Mouse (Mus musculus): ENCODE measurements at regions not wholly inside any gene's neighbourhood (a gene's known extent, or its start where the extent isn't known, plus 50 kb on each side); places are given as distances from the start of the nearest gene placed in this dataset.

DNA sequence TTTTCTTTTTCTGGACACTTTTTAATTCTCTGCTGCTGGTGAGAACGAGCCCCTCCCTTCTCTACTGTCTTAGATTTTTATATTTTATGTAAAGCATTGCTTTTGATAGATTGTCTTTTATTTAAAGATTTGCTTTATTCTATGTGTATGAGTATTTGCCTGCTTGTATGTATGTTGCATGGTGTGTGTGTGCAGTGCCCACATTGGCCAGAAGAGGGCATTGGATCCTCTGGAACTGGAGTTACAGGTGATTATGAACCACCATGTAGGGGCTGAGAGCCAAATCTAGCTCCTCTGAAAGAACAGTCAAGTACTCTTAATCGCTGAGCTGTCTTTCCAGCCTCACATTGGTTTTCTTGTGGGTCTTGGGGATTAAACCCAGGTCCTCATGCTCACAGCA, 144.4 kb downstream of the Tpra1 start:
- Histone ChIP-seq H3K36me3 (ENCODE audit: control insufficient read depth, insufficient read depth) (no peaks in the 10 kb centered on the region), H3K4me3 (ENCODE audit: low read depth, low read length) (no peak overlapping the region), H3K27me3 (replicated peaks; ENCODE audit: control insufficient read depth, insufficient read depth, low read length) (no peaks in the 10 kb centered on the region), H3K27ac (ENCODE audit: low read depth, low read length) (no peak overlapping the region), H3K9me3 (ENCODE audit: control insufficient read depth) (peaks cover 5% of the 10 kb centered on the region; the same call in 1 of the 2 replicates), H3K4me1 (replicated peaks; ENCODE audit: control insufficient read depth, insufficient read depth, low read length) (no peaks in the 10 kb centered on the region), H3K9ac (ENCODE audit: low read depth, low read length) (no peak overlapping the region), H3K4me2 (replicated peaks; ENCODE audit: low read depth) (no peak overlapping the region)
- peak; percentile 53 for TF ChIP-seq CTCF (IDR thresholded peaks at IDR 0.05; ENCODE audit: low read depth)
- no peak for ATAC-seq
- WGBS = 86% methylated on average over 2 of the region's 2 CpGs

DNA sequence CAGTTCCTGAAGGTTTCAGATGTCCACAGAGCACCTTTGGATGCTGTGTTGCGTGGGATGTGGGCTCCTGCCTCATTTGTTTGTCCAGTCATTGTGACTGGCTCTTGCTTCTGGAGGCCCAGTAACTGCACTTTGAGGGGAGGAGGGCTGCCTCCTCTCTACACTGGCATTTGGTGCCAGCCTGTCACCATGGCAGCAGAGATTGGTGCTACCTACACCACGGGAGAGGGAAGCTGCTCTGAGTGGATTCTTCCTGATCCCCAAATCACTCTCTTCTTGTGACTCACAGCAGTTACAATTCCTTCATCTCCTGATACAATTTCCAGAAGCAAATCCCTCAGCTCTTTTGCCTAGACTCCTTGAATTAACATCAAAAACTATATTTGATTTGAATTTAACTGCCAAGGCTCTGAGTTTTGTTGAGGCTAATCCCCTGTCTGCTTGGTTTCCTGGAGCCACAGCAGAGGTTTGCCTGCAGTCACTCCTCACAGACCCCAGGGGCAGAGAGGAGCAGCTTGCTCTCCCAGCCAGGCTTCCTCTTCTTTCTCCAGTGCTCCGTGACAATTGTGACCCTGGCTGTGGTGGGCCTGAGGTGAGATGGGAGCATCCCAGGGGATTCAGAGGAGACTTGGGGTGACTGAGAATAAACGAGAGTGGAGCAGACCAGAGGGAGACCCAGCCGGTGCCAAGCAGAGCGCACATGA, 145.7 kb downstream of the Tpra1 start:
- 58% methylated on average over 6 of the region's 6 CpGs for WGBS
- no peak overlapping the region for H3K4me2 ChIP-seq (replicated peaks; ENCODE audit: low read depth)
- H3K9ac ChIP-seq (ENCODE audit: low read depth, low read length) = no peak overlapping the region
- H3K27ac ChIP-seq (ENCODE audit: low read depth, low read length) = no peak overlapping the region
- H3K9me3 ChIP-seq (ENCODE audit: control insufficient read depth) = peaks cover 5% of the 10 kb centered on the region; the same call in 1 of the 2 replicates
- no peaks in the 10 kb centered on the region for H3K36me3 ChIP-seq (ENCODE audit: control insufficient read depth, insufficient read depth)
- no peak for TF ChIP-seq CTCF (IDR thresholded peaks at IDR 0.05; ENCODE audit: low read depth)
- H3K27me3 ChIP-seq (replicated peaks; ENCODE audit: control insufficient read depth, insufficient read depth, low read length) = no peaks in the 10 kb centered on the region
- no peaks in the 10 kb centered on the region for H3K4me1 ChIP-seq (replicated peaks; ENCODE audit: control insufficient read depth, insufficient read depth, low read length)
- no peak for ATAC-seq
- no peak overlapping the region for H3K4me3 ChIP-seq (ENCODE audit: low read depth, low read length)

DNA sequence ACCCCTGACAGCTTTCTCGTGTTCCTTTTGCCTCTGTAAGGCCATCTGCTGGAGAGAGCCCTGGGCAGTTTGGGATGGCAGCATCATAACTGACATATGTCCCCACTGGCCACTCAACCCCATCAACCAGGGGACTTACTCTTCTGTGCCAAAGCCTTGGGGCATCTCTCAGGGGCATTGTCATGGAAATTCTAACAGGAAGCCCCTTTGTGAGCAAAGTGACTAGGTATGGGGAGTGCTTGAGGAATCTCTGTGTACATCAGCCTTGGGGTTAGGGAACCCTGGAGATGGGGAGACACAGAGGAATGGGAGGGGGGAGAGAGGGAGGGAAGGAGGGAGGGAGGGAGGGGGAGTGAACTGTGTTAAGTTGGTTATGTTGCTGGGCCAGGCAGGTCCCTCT, 147.2 kb downstream of the Tpra1 start:
- no peaks in the 10 kb centered on the region for H3K36me3 ChIP-seq (ENCODE audit: control insufficient read depth, insufficient read depth)
- H3K9ac ChIP-seq (ENCODE audit: low read depth, low read length) = no peak overlapping the region
- 44% methylated on average over 1 of the region's 1 CpGs for WGBS
- no peak overlapping the region for H3K4me3 ChIP-seq (ENCODE audit: low read depth, low read length)
- no peak for TF ChIP-seq CTCF (IDR thresholded peaks at IDR 0.05; ENCODE audit: low read depth)
- no peaks in the 10 kb centered on the region for H3K27me3 ChIP-seq (replicated peaks; ENCODE audit: control insufficient read depth, insufficient read depth, low read length)
- peaks cover 5% of the 10 kb centered on the region; the same call in 1 of the 2 replicates for H3K9me3 ChIP-seq (ENCODE audit: control insufficient read depth)
- no peaks in the 10 kb centered on the region for H3K4me1 ChIP-seq (replicated peaks; ENCODE audit: control insufficient read depth, insufficient read depth, low read length)
- H3K4me2 ChIP-seq (replicated peaks; ENCODE audit: low read depth) = no peak overlapping the region
- no peak overlapping the region for H3K27ac ChIP-seq (ENCODE audit: low read depth, low read length)
- ATAC-seq = no peak

DNA sequence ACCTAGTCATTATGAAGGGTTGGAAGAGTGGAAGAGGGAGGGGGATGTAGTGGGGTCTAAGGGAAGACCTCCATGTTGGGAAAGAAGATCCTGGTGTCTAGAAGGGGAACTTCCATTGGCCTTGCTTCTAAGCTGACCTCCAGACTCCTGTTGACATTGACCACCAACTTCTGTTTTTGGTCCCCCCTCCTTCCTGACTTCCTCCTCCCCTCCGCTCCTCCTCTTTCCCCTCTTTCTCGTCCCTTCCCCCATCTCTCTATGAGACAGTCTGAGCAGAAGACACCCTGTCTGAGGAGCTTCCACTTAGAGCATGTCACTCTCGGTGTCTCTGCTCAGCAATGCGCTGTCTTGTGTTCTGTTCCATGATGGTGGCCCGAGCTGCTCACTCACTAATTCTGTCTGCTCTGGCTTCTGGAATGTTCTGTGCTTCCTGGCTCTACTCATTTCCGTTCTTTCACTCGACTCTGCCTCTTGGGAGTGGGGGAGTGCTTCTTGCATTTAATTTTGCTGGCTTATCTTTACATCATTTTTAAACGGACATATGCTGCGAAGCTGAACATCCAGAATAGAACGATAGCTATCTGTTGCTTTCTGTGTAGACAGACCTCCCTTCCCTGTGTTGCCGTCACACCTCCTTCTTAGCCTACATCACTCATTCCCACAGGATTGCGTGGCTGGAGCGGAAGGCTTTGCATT, 148.7 kb downstream of the Tpra1 start:
- no peak for ATAC-seq
- Histone ChIP-seq H3K9ac (ENCODE audit: low read depth, low read length) (no peak overlapping the region), H3K4me1 (replicated peaks; ENCODE audit: control insufficient read depth, insufficient read depth, low read length) (no peaks in the 10 kb centered on the region), H3K27me3 (replicated peaks; ENCODE audit: control insufficient read depth, insufficient read depth, low read length) (no peaks in the 10 kb centered on the region), H3K27ac (ENCODE audit: low read depth, low read length) (no peak overlapping the region), H3K36me3 (ENCODE audit: control insufficient read depth, insufficient read depth) (no peaks in the 10 kb centered on the region), H3K9me3 (ENCODE audit: control insufficient read depth) (peaks cover 5% of the 10 kb centered on the region; the same call in 1 of the 2 replicates), H3K4me3 (ENCODE audit: low read depth, low read length) (no peak overlapping the region), H3K4me2 (replicated peaks; ENCODE audit: low read depth) (no peak overlapping the region)
- WGBS = 82% methylated on average over 13 of the region's 13 CpGs
- TF ChIP-seq CTCF (IDR thresholded peaks at IDR 0.05; ENCODE audit: low read depth) = no peak

DNA sequence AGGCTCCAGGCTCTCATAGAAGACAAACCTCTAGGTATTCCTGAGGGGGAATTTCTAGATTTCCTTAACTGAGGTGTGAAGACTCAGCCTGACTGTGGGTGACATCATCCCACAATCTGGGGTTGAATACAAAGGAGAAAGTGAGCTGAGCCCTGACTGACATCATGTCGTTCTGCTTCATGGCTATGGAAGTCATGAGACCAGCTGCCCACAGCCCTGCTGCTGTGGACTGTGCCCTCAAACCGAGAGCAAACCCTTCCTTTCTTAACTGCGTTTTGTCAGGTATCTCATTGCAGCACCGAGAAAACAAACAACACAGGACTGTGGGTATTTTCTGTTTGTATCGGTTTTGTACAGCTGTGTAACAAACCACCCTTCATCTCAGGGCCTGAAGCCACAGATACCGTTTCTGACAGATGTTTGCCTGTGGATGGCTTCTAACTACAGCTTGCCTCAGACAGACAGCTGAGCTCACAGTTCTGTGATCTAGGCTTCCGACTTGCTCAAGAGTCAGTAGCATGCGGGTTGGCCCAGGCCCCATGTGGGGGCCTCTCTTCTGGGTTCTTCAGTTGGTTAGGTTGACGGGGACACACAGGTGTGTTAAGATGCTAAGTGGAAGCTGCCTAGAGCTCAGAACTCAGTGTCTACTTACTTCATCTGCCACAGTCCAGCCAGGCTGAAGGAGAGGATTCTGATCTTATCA, 150.9 kb downstream of the Tpra1 start:
- Histone ChIP-seq H3K27ac (ENCODE audit: low read depth, low read length) (no peak overlapping the region), H3K4me1 (replicated peaks; ENCODE audit: control insufficient read depth, insufficient read depth, low read length) (no peaks in the 10 kb centered on the region), H3K9me3 (ENCODE audit: control insufficient read depth) (no peaks in the 10 kb centered on the region), H3K27me3 (replicated peaks; ENCODE audit: control insufficient read depth, insufficient read depth, low read length) (no peaks in the 10 kb centered on the region), H3K4me2 (replicated peaks; ENCODE audit: low read depth) (no peak overlapping the region), H3K4me3 (ENCODE audit: low read depth, low read length) (no peak overlapping the region), H3K9ac (ENCODE audit: low read depth, low read length) (no peak overlapping the region), H3K36me3 (ENCODE audit: control insufficient read depth, insufficient read depth) (no peaks in the 10 kb centered on the region)
- ATAC-seq = no peak
- no peak for TF ChIP-seq CTCF (IDR thresholded peaks at IDR 0.05; ENCODE audit: low read depth)
- WGBS = 72% methylated on average over 9 of the region's 9 CpGs

DNA sequence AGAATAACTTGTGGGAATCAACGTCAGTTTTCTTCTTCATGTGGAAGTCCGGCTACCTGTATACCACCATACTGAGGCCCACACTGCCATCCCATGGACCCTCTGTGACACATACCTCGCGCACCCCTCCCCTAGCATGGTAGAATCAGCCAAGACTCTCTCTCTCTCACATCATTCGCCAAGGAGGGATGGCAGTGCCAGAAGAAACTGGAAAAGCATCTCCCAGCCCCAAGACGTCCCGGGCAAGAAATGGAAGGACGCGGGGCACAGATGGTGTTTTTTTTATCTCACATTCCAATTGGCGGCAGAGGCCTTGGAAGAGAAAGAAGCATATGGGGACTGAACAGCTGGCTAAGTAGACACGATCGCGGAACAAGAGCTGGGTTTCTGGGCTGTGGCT, 152.0 kb downstream of the Tpra1 start:
- 84% methylated on average over 13 of the region's 13 CpGs for WGBS
- no peak overlapping the region for H3K9ac ChIP-seq (ENCODE audit: low read depth, low read length)
- no peak for ATAC-seq
- no peak overlapping the region for H3K4me3 ChIP-seq (ENCODE audit: low read depth, low read length)
- no peak overlapping the region for H3K27ac ChIP-seq (ENCODE audit: low read depth, low read length)
- no peak for TF ChIP-seq CTCF (IDR thresholded peaks at IDR 0.05; ENCODE audit: low read depth)
- H3K9me3 ChIP-seq (ENCODE audit: control insufficient read depth) = no peaks in the 10 kb centered on the region
- no peak overlapping the region for H3K4me2 ChIP-seq (replicated peaks; ENCODE audit: low read depth)
- H3K27me3 ChIP-seq (replicated peaks; ENCODE audit: control insufficient read depth, insufficient read depth, low read length) = no peaks in the 10 kb centered on the region
- H3K4me1 ChIP-seq (replicated peaks; ENCODE audit: control insufficient read depth, insufficient read depth, low read length) = no peaks in the 10 kb centered on the region
- no peaks in the 10 kb centered on the region for H3K36me3 ChIP-seq (ENCODE audit: control insufficient read depth, insufficient read depth)
